8 mouse cellular contexts compared by ENCODE assay signal in the genomic region with DNA sequence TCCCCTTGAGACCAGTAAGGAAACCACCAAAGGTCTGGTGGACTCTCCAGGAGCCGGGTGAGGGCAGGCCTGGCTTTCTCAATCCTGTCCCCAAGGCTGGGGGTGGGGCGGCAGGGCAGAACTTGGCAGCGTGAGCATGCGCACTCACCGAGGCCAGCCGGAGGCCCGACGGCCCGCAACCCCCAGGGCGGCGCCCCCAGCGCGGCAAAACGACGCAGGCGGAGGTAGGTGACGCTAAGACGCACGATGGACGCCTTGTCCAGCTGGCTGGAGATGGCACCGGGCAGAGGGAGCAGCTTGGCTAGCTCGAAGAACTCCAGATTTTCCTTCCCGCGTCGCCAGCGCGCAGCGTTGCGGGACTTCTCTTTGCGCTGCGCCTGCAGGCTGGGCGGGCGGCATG. TPM values are rescaled to one million over a fixed set of nuclear protein-coding genes. Genes with fewer than 3 reads are reported as not detected.
DNase-seq lines count a peak whose midpoint lies in the region; ATAC-seq and TF ChIP-seq lines count a peak whose summit lies in the region.

No protein-coding gene starts in this region.

- H3K9me3 ChIP-seq in heart, embryonic 16.5 days (replicated peaks; ENCODE audit: control insufficient read depth, low read length), result no peaks in the 10 kb centered on the region
- no peaks in the 10 kb centered on the region for H3K9me3 ChIP-seq in hindbrain, postnatal 0 days (ENCODE audit: low read length)
- H3K9me3 ChIP-seq in midbrain, embryonic 11.5 days (ENCODE audit: control insufficient read depth, low read length), result no peaks in the 10 kb centered on the region

- intact Hi-C loops in heart, postnatal 25 days (cut with DNase I), result no loop called here

- H3K27me3 ChIP-seq in heart, embryonic 16.5 days (ENCODE audit: control insufficient read depth, insufficient read depth, low read length), result peaks cover 73% of the 10 kb centered on the region
- H3K27me3 ChIP-seq in hindbrain, postnatal 0 days (ENCODE audit: insufficient read depth, low read length), result peaks cover 47% of the 10 kb centered on the region
- H3K27me3 ChIP-seq in midbrain, embryonic 11.5 days (ENCODE audit: control insufficient read depth, insufficient read depth, low read length), result peaks cover 61% of the 10 kb centered on the region

- 5% methylated on average over 33 of the region's 33 CpGs for WGBS in heart, embryonic 16.5 days
- 6% methylated on average over 32 of the region's 33 CpGs for WGBS in hindbrain, postnatal 0 days
- WGBS in midbrain, embryonic 11.5 days, result 4% methylated on average over 33 of the region's 33 CpGs

- peak overlapping the region; percentile 39 for H3K4me3 ChIP-seq in heart, embryonic 16.5 days (ENCODE audit: low read length)
- peak overlapping the region; percentile 21 for H3K4me3 ChIP-seq in hindbrain, postnatal 0 days (ENCODE audit: low read length)
- no peak overlapping the region for H3K4me3 ChIP-seq in midbrain, embryonic 11.5 days (ENCODE audit: low read depth, low read length)

- H3K4me2 ChIP-seq in heart, embryonic 16.5 days (ENCODE audit: low read depth, low read length), result peak overlapping the region; percentile 54
- peak overlapping the region; percentile 38 for H3K4me2 ChIP-seq in hindbrain, postnatal 0 days (ENCODE audit: low read depth, low read length)
- H3K4me2 ChIP-seq in midbrain, embryonic 11.5 days, result peak overlapping the region; percentile 14; the same call in 1 of the 2 replicates

- H3K27ac ChIP-seq in heart, embryonic 16.5 days (ENCODE audit: low read length), result no peak overlapping the region
- no peak overlapping the region for H3K27ac ChIP-seq in hindbrain, postnatal 0 days
- H3K27ac ChIP-seq in midbrain, embryonic 11.5 days (ENCODE audit: low read depth, low read length), result no peak overlapping the region

- ATAC-seq in heart, embryonic 16.5 days (replicated peaks; ENCODE audit: extremely low read depth, insufficient read depth, low FRiP score), result 0 out of 2 replicates have a peak, but pooled peaks have one; percentile 9
- ATAC-seq in hindbrain, postnatal 0 days, result no peak
- 0 out of 2 replicates have a peak, but pooled peaks have one; percentile 7 for ATAC-seq in midbrain, embryonic 11.5 days (ENCODE audit: low FRiP score)

- no peak for DNase-seq in heart, postnatal 25 days (ENCODE audit: low spot score)
- peak; percentile 26 for DNase-seq in embryo, embryonic 10.5 days (ENCODE audit: low spot score)
- no peak for DNase-seq in hindbrain, postnatal 0 days (ENCODE audit: low spot score)
- peak; percentile 84 for DNase-seq in midbrain, embryonic 11.5 days (ENCODE audit: low spot score, missing footprints)
- DNase-seq in cerebellum, adult 11 months, result no peak
- DNase-seq in layer of hippocampus, adult 9-10 months (ENCODE audit: low spot score), result no peak
- no peak for DNase-seq in left cerebral cortex, adult 11 months (ENCODE audit: low spot score)

- H3K4me1 ChIP-seq in heart, embryonic 16.5 days (ENCODE audit: control insufficient read depth, insufficient read depth, low read length), result peaks cover 15% of the 10 kb centered on the region
- peaks cover 4% of the 10 kb centered on the region; the same call in 1 of the 2 replicates for H3K4me1 ChIP-seq in hindbrain, postnatal 0 days (ENCODE audit: insufficient read depth, low read length)
- peaks cover 9% of the 10 kb centered on the region for H3K4me1 ChIP-seq in midbrain, embryonic 11.5 days (ENCODE audit: control insufficient read depth, insufficient read depth, low read length)

- no peak for TF ChIP-seq CTCF in hindbrain, postnatal 0 days (IDR thresholded peaks at IDR 0.05; ENCODE audit: low read depth)

- H3K36me3 ChIP-seq in heart, embryonic 16.5 days (ENCODE audit: control insufficient read depth, insufficient read depth), result no peaks in the 10 kb centered on the region
- no peaks in the 10 kb centered on the region for H3K36me3 ChIP-seq in hindbrain, postnatal 0 days (ENCODE audit: insufficient read depth, low read length)
- no peaks in the 10 kb centered on the region for H3K36me3 ChIP-seq in midbrain, embryonic 11.5 days (ENCODE audit: control insufficient read depth, insufficient read depth, low read length)

- H3K9ac ChIP-seq in heart, embryonic 16.5 days (ENCODE audit: low read length), result peak overlapping the region; percentile 56; the same call in 1 of the 2 replicates
- H3K9ac ChIP-seq in hindbrain, postnatal 0 days (replicated peaks; ENCODE audit: low read length), result no peak overlapping the region
- H3K9ac ChIP-seq in midbrain, embryonic 11.5 days (ENCODE audit: low read length), result no peak overlapping the region

RNA-seq across cellular contexts. Expression of gene Npas1, which starts 3.1 kb away (rescaled TPM):
- 0.49 and 0.59 TPM in 2 replicates for polyA plus RNA-seq in heart, embryonic 16.5 days (2015; fragmentation: Nextera tagmentation; extraction: Ambion mirVana)
- not detected for total RNA-seq in heart, postnatal 25 days (2021)
- 9.0 and 13.9 TPM in 2 replicates for total RNA-seq in hindbrain, postnatal 0 days (2014; rRNA removed)
- polyA plus RNA-seq in hindbrain, postnatal 0 days (2015; fragmentation: Nextera tagmentation; extraction: Ambion mirVana), result 7.6 and 7.9 TPM in 2 replicates
- polyA plus RNA-seq in midbrain, embryonic 11.5 days (2014; fragmentation: Nextera tagmentation; extraction: Ambion mirVana), result 0.30 TPM in 2 replicates

RNA-seq across cellular contexts. Expression of gene Tmem160, which starts 21.9 kb away (rescaled TPM):
- polyA plus RNA-seq in heart, embryonic 16.5 days (2015; fragmentation: Nextera tagmentation; extraction: Ambion mirVana), result 81.6 and 82.1 TPM in 2 replicates
- total RNA-seq in heart, postnatal 25 days (2021), result 10 to 100 TPM; 82.2 to 88.1 TPM
- 71.7 and 72.6 TPM in 2 replicates for total RNA-seq in hindbrain, postnatal 0 days (2014; rRNA removed)
- polyA plus RNA-seq in hindbrain, postnatal 0 days (2015; fragmentation: Nextera tagmentation; extraction: Ambion mirVana), result 102 and 114 TPM in 2 replicates
- polyA plus RNA-seq in midbrain, embryonic 11.5 days (2014; fragmentation: Nextera tagmentation; extraction: Ambion mirVana), result 40.0 and 49.2 TPM in 2 replicates

Comparison
In these comparisons a context has a peak if more than half of its experiments do, and no peak if none do; other contexts are left out.
1. DNase-seq: peak in embryo, embryonic 10.5 days (single experiment) and midbrain, embryonic 11.5 days (single experiment); none in heart, postnatal 25 days (single experiment), hindbrain, postnatal 0 days (single experiment), cerebellum, adult 11 months (single experiment), layer of hippocampus, adult 9-10 months (single experiment) and left cerebral cortex, adult 11 months (single experiment).
2. Peak in every context shown above with its lines, with median percentiles within 50 percentile points of each other: H3K4me2 ChIP-seq.